9 mouse cellular contexts compared by ENCODE assay signal in genomic region chr5:9419964-9420363, GRCm38 (mm10).
DNase-seq lines count a peak whose midpoint lies in the region; TF ChIP-seq lines count a peak whose summit lies in the region.
"Had no signal": no experiment of that assay in that cellular context is flagged by ENCODE, and none has a peak within 500 bp of the region (broad histone marks: within the 10 kb centered on the region; RNA-seq: fewer than 3 reads in every experiment).

No protein-coding gene starts in this region.

- DNase-seq in kidney, adult 2 months = no peak
- no peak for DNase-seq in kidney, adult 9 months
- peak; percentile 65 for DNase-seq in MN1 (ENCODE audit: low spot score)
- DNase-seq in embryo, embryonic 10.5 days (ENCODE audit: low spot score) = peak; percentile 53
- peak; percentile 28 to 58 for DNase-seq in layer of hippocampus, postnatal 10 days (ENCODE audit: low spot score in 2 of 2)
- peak; percentile 48 to 62 for DNase-seq in right cerebral cortex, postnatal 10 days (ENCODE audit: low spot score in 2 of 2)
- no peak for DNase-seq in gastrocnemius, postnatal 36 days
- no peak for DNase-seq in spleen, postnatal 10 days (ENCODE audit: low spot score in 2 of 2)

- H3K27ac ChIP-seq in kidney, adult 2 months (ENCODE audit: insufficient read depth, low read depth, low read length) = no peak overlapping the region

- H3K36me3 ChIP-seq in kidney, adult 2 months (ENCODE audit: control insufficient read depth, insufficient read depth, low read length) = no peaks in the 10 kb centered on the region

- H3K4me1 ChIP-seq in kidney, adult 2 months (ENCODE audit: control insufficient read depth, insufficient read depth, low read length) = no peaks in the 10 kb centered on the region

- TF ChIP-seq CTCF in kidney, adult 2 months (conservative IDR thresholded peaks at IDR 0.05; ENCODE audit: insufficient read depth, insufficient read length, low read depth, low read length) = 0 out of 2 replicates have a peak, but pooled peaks have one; percentile 2

- intact Hi-C loops in gastrocnemius, postnatal 36 days (cut with DNase I) = no loop called here

- H3K4me3 ChIP-seq in kidney, adult 2 months (ENCODE audit: insufficient read depth, low read depth, low read length) = no peak overlapping the region
- H3K4me3 ChIP-seq: myocyte had no signal

- no peak for TF ChIP-seq POLR2A in kidney, adult 2 months (IDR thresholded peaks at IDR 0.05; ENCODE audit: low read depth, low read length)

- no peaks in the 10 kb centered on the region for H3K27me3 ChIP-seq in kidney, adult 2 months (replicated peaks; ENCODE audit: control insufficient read depth, insufficient read depth, low read length)

- WGBS in kidney, adult 2 months = 53% methylated on average over 1 of the region's 1 CpGs

Comparison
In these comparisons a context has a peak if more than half of its experiments do, and no peak if none do; other contexts are left out.
1. DNase-seq: peak in MN1 (single experiment), embryo, embryonic 10.5 days (single experiment), layer of hippocampus, postnatal 10 days (2 of 2) and right cerebral cortex, postnatal 10 days (2 of 2); none in kidney, adult 2 months (single experiment), kidney, adult 9 months (single experiment), gastrocnemius, postnatal 36 days (0 of 2) and spleen, postnatal 10 days (0 of 2).